Mouse (Mus musculus) ES-E14 (cell line): ENCODE results near the gene Mapk14.

ENCODE experiments used
- HCFC1 ChIP-seq: IDR thresholded peaks from 2 replicates; pipeline ENCODE4 v1.6.1; 2012; ENCODE audit warnings: low read length, inconsistent platforms, borderline replicate concordance; ENCODE audit not compliant: insufficient read depth
- MAFK ChIP-seq: IDR thresholded peaks from 2 replicates; pipeline ENCODE4 v1.6.1; 2014; ENCODE audit warnings: mild to moderate bottlenecking, low read depth, low read length, inconsistent platforms; ENCODE audit not compliant: insufficient read depth
- ZC3H11A ChIP-seq: IDR thresholded peaks from 2 replicates; pipeline ENCODE4 v1.6.1; 2012; ENCODE audit warnings: low read depth, mild to moderate bottlenecking, inconsistent platforms, low read length, borderline replicate concordance

GRCm38 (mm10) chr17:28696641-28697040 is 5.5 kb downstream of the Mapk14 start:
- no peak for TF ChIP-seq ZC3H11A
- no peak for TF ChIP-seq HCFC1
- no peak for TF ChIP-seq MAFK
